Mouse (Mus musculus): Measurements from ENCODE around the gene Olfr781.
"Not testable (repeated sequence)": the region's sequence is repeated elsewhere in the genome, so short reads cannot be mapped to it uniquely, and the experiment has no call there.

Gene Olfr781

DNA sequence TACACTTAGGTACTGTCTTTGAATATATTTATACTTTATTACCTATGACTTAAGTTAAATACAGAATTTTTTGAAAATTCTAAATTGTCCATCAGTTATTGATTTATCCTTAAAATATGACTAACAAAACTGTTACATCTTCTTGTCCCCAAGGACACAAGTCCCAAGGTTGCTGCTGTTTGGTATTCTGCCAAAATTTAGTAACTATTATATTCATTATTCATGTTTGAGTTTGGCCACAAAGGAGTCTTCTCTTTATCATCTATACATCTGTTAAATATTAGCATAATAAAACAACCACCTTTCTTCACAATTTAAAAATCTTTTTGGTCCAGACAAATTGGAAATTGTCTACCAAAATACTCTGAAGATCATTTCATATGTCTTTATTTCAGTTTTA lies at the start of gene Olfr781:
Olfr781 (plus strand) TSS at position 301 of the 400 bp plus-strand sequence.
- DNase-seq (ENCODE audit: low spot score in 2 of 2), result no peak

DNA sequence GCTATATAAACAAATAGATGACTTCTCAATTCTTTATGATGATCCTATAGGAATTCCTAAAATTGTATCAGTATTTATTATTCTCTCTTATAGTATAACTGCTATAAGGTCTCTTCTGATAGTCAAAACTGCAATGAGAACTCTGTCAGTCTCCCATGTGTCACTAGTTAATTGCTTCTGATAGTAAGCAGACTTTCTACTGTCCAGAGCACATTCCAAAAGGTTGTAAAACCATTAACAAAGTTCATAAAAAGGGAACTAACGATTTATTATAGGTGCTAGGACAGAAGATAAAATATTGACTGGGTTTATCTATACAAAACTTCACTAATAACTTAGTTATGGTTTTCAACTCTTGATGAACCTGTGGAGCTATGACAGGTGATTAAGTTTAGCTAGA lies 15.7 kb upstream of the Olfr781 start:
- not testable (repeated sequence) for DNase-seq (ENCODE audit: low spot score in 2 of 2)

- not testable (repeated sequence) for DNase-seq (ENCODE audit: low spot score in 2 of 2)
Observed at GRCm38 (mm10) chr10:129313521-129313920, 15.1 kb upstream of the Olfr781 start.

GRCm38 (mm10) chr10:129317817-129318216 lies 10.8 kb upstream of the Olfr781 start, which contains the start of gene Olfr780:
Olfr780 (plus strand) TSS chr10:129318117.
- DNase-seq (ENCODE audit: low spot score in 2 of 2), result no peak

GRCm38 (mm10) chr10:129348550-129348949 lies 19.9 kb downstream of the Olfr781 start, which contains the start of gene Olfr782:
Olfr782 (plus strand) TSS chr10:129348850.
- no peak for DNase-seq (ENCODE audit: low spot score in 2 of 2)

DNA sequence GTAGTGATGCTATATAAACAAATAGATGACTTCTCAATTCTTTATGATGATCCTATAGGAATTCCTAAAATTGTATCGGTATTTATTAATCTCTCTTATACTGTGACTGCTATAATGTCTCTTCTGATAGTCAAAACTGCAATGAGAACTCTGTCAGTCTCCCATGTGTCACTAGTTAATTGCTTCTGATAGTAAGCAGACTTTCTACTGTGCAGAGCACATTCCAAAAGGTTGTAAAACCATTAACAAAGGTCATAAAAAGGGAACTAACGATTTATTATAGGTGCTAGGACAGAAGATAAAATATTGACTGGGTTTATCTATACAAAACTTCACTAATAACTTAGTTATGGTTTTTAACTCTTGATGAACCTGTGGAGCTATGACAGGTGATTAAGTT lies 23.8 kb downstream of the Olfr781 start:
- not testable (repeated sequence) for DNase-seq (ENCODE audit: low spot score in 2 of 2)

GRCm38 (mm10) chr10:129356496-129356895 lies 27.8 kb downstream of the Olfr781 start:
- not testable (repeated sequence) for DNase-seq (ENCODE audit: low spot score in 2 of 2)

GRCm38 (mm10) chr10:129357307-129357706 lies 28.7 kb downstream of the Olfr781 start:
- no peak for DNase-seq (ENCODE audit: low spot score in 2 of 2)

GRCm38 (mm10) chr10:129374051-129374450 lies 45.4 kb downstream of the Olfr781 start:
- DNase-seq (ENCODE audit: low spot score in 2 of 2), result not testable (repeated sequence)
